Comparison of ENCODE assay signal across 9 mouse cellular contexts in the genomic region with DNA sequence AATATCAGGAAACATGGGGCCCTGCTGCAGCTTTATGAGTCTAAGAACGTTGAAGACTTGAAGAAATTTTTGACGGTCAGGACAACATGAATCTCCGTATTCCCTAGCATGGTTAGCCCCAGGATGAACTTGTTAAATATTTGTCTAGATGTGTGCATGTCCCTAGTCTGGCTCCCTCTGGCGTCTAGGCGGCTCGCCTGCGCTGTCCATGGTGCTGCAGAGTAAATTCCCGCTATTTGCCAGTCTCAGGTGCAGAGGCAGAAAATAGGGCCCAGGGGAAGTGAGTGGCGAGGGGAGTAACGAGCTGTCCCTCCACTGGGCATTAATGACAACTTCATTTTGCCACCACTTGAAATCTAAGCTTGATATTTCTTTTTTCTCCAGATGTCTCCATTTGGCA. TPM values are rescaled to one million over a fixed set of nuclear protein-coding genes. Genes with fewer than 3 reads are reported as not detected.
DNase-seq lines count a peak whose midpoint lies in the region; ATAC-seq and TF ChIP-seq lines count a peak whose summit lies in the region.
"Had no signal": no experiment of that assay in that cellular context is flagged by ENCODE, and none has a peak within 500 bp of the region (broad histone marks: within the 10 kb centered on the region; RNA-seq: fewer than 3 reads in every experiment).

No protein-coding gene starts in this region.

- H3K27ac ChIP-seq in midbrain, embryonic 11.5 days (ENCODE audit: low read depth, low read length) = no peak overlapping the region
- H3K27ac ChIP-seq in midbrain, embryonic 15.5 days = no peak overlapping the region
- no peak overlapping the region for H3K27ac ChIP-seq in midbrain, postnatal 0 days (ENCODE audit: low read depth, low read length)
- H3K27ac ChIP-seq: hindbrain, embryonic 15.5 days had no signal

- peak; percentile 7 for DNase-seq in cerebellum, adult 9-10 months
- no peak for DNase-seq in cerebellum, adult 18-20 months
- peak; percentile 92 for DNase-seq in midbrain, embryonic 11.5 days (ENCODE audit: low spot score, missing footprints)
- DNase-seq in embryo, embryonic 11.5 days (ENCODE audit: low read depth, low spot score) = peak; percentile 54
- DNase-seq in kidney, postnatal 4 days = peak; percentile 87 to 89
- peak; percentile 27 for DNase-seq in midbrain, postnatal 0 days (ENCODE audit: low spot score)
- DNase-seq in urinary bladder, postnatal 14 days (ENCODE audit: low spot score) = peak; percentile 66

- no peaks in the 10 kb centered on the region for H3K27me3 ChIP-seq in midbrain, embryonic 11.5 days (ENCODE audit: control insufficient read depth, insufficient read depth, low read length)
- H3K27me3 ChIP-seq in midbrain, embryonic 15.5 days (replicated peaks) = no peaks in the 10 kb centered on the region
- H3K27me3 ChIP-seq in midbrain, postnatal 0 days (ENCODE audit: insufficient read depth, low read length) = no peaks in the 10 kb centered on the region
- H3K27me3 ChIP-seq: hindbrain, embryonic 15.5 days had no signal

- peak; percentile 71 for TF ChIP-seq CTCF in midbrain, postnatal 0 days (IDR thresholded peaks at IDR 0.05)

- no peaks in the 10 kb centered on the region for H3K36me3 ChIP-seq in midbrain, embryonic 11.5 days (ENCODE audit: control insufficient read depth, insufficient read depth, low read length)
- H3K36me3 ChIP-seq in midbrain, embryonic 15.5 days (replicated peaks) = no peaks in the 10 kb centered on the region
- H3K36me3 ChIP-seq in midbrain, postnatal 0 days (ENCODE audit: insufficient read depth, low read length) = no peaks in the 10 kb centered on the region
- H3K36me3 ChIP-seq: hindbrain, embryonic 15.5 days had no signal

- 20% methylated on average over 10 of the region's 10 CpGs for WGBS in midbrain, embryonic 11.5 days
- WGBS in midbrain, embryonic 15.5 days = 20% methylated on average over 10 of the region's 10 CpGs
- 18% methylated on average over 10 of the region's 10 CpGs for WGBS in midbrain, postnatal 0 days

- no peaks in the 10 kb centered on the region for H3K4me1 ChIP-seq in midbrain, embryonic 11.5 days (ENCODE audit: control insufficient read depth, insufficient read depth, low read length)
- no peaks in the 10 kb centered on the region for H3K4me1 ChIP-seq in midbrain, embryonic 15.5 days
- no peaks in the 10 kb centered on the region for H3K4me1 ChIP-seq in midbrain, postnatal 0 days (ENCODE audit: insufficient read depth, low read length)
- H3K4me1 ChIP-seq: hindbrain, embryonic 15.5 days had no signal

- ATAC-seq in midbrain, embryonic 11.5 days (ENCODE audit: low FRiP score) = 0 out of 2 replicates have a peak, but pooled peaks have one; percentile 30
- ATAC-seq in midbrain, embryonic 15.5 days (replicated peaks) = no peak
- no peak for ATAC-seq in midbrain, postnatal 0 days (ENCODE audit: low FRiP score)

- no peak overlapping the region for H3K9ac ChIP-seq in midbrain, embryonic 11.5 days (ENCODE audit: low read length)
- H3K9ac ChIP-seq in midbrain, embryonic 15.5 days = no peak overlapping the region
- H3K9ac ChIP-seq in midbrain, postnatal 0 days (replicated peaks; ENCODE audit: low read length, poor library complexity, severe bottlenecking) = no peak overlapping the region
- H3K9ac ChIP-seq: hindbrain, embryonic 15.5 days had no signal

- no peak overlapping the region for H3K4me3 ChIP-seq in midbrain, embryonic 11.5 days (ENCODE audit: low read depth, low read length)
- no peak overlapping the region for H3K4me3 ChIP-seq in midbrain, embryonic 15.5 days
- no peak overlapping the region for H3K4me3 ChIP-seq in midbrain, postnatal 0 days (ENCODE audit: low read depth, low read length)
- H3K4me3 ChIP-seq: hindbrain, embryonic 15.5 days had no signal

- no peak overlapping the region for H3K4me2 ChIP-seq in midbrain, embryonic 11.5 days
- no peak overlapping the region for H3K4me2 ChIP-seq in midbrain, embryonic 15.5 days
- H3K4me2 ChIP-seq in midbrain, postnatal 0 days (ENCODE audit: low read depth, low read length, poor library complexity, severe bottlenecking) = no peak overlapping the region
- H3K4me2 ChIP-seq: hindbrain, embryonic 15.5 days had no signal

- no peaks in the 10 kb centered on the region for H3K9me3 ChIP-seq in midbrain, embryonic 11.5 days (ENCODE audit: control insufficient read depth, low read length)
- H3K9me3 ChIP-seq in midbrain, embryonic 15.5 days = no peaks in the 10 kb centered on the region
- 0 out of 2 replicates have a peak, but pooled peaks cover 2% of the 10 kb centered on the region for H3K9me3 ChIP-seq in midbrain, postnatal 0 days (ENCODE audit: low read length)
- H3K9me3 ChIP-seq: hindbrain, embryonic 15.5 days had no signal

RNA-seq across cellular contexts. Expression of a gene that starts 16.0 kb away (rescaled TPM):
- polyA plus RNA-seq in midbrain, embryonic 11.5 days (2014; fragmentation: Nextera tagmentation; extraction: Ambion mirVana) = 0.89 and 1.4 TPM in 2 replicates
- polyA plus RNA-seq in midbrain, embryonic 15.5 days (2015; fragmentation: Nextera tagmentation; extraction: Ambion mirVana) = 14.0 and 14.6 TPM in 2 replicates
- total RNA-seq in midbrain, postnatal 0 days (2014; rRNA removed) = 7.2 and 7.6 TPM in 2 replicates
- 22.2 and 24.7 TPM in 2 replicates for polyA plus RNA-seq in midbrain, postnatal 0 days (2015; fragmentation: Nextera tagmentation; extraction: Ambion mirVana)

Comparison
In these comparisons a context has a peak if more than half of its experiments do, and no peak if none do; other contexts are left out.
1. DNase-seq: peak in cerebellum, adult 9-10 months (single experiment), midbrain, embryonic 11.5 days (single experiment), embryo, embryonic 11.5 days (single experiment), kidney, postnatal 4 days (2 of 2), midbrain, postnatal 0 days (single experiment) and urinary bladder, postnatal 14 days (single experiment); none in cerebellum, adult 18-20 months (0 of 2).